Mouse (Mus musculus): Measurements from ENCODE around the gene Daglb. TPM values are rescaled to one million over a fixed set of nuclear protein-coding genes. Genes with fewer than 3 reads are reported as not detected.
A peak's percentile ranks its signal among the peaks of the same experiment; 100 is the strongest.

Gene Daglb
- not detected in 2 replicates for polyA plus RNA-seq (2012; ENCODE audit: insufficient read depth, insufficient read length, low replicate concordance, missing spikeins)

DNA sequence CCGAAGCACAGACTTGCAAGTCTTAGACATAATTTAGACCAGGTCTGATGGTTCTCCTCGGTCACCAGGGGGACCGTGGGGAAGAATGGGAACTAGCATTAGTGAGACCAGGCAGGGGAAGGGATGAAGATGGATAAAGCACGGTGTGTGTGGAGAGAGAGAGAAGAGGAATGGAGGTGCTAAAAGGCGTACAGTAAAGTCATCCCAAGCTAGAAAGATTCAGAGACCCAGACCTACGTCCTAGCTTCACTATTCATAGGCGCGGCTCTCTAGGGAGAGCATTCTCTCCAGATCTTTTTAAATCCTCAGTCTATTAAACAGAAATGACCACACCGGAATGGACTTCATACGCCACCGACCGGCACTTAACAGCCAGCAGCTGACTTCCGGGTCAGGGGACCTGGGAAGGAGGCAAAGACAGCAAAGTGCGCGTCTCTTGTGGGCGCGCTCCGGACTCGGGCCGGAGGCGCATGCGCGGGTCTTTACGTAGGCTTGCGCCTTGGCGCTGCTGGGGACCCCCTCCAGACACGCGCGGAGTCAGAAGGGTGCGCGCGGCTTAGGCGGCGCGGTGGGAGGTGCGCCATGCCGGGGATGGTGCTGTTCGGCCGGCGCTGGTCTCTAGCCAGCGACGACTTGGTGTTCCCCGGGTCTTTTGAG is at the start of gene Daglb:
Gene Daglb (plus strand): TSS at position 485 of the 657 bp plus-strand sequence.
- Histone ChIP-seq H3K27ac (ENCODE audit: insufficient read depth, low read depth, low read length) (peak within 1 kb of the TSS; percentile 90), H3K4me1 (ENCODE audit: control insufficient read depth, insufficient read depth, low read length) (peaks cover 7% of the 10 kb centered on the region), H3K4me3 (ENCODE audit: insufficient read depth, low read depth, low read length) (peak within 1 kb of the TSS; percentile 86)
- TF ChIP-seq CTCF (IDR thresholded peaks at IDR 0.05; ENCODE audit: insufficient read depth, low read depth, low read length) (no peak), POLR2A (IDR thresholded peaks at IDR 0.05; ENCODE audit: insufficient read depth, low read depth, low read length) (peak; percentile 98)
- WGBS: 1% methylated on average over 43 of the region's 43 CpGs

GRCm38 (mm10) chr5:143421484-143421883 is 42.9 kb upstream of the Daglb start:
- TF ChIP-seq POLR2A (IDR thresholded peaks at IDR 0.05; ENCODE audit: insufficient read depth, low read depth, low read length) (no peak), CTCF (IDR thresholded peaks at IDR 0.05; ENCODE audit: insufficient read depth, low read depth, low read length) (no peak)
- Histone ChIP-seq H3K27ac (ENCODE audit: insufficient read depth, low read depth, low read length) (no peak overlapping the region), H3K4me1 (ENCODE audit: control insufficient read depth, insufficient read depth, low read length) (no peaks in the 10 kb centered on the region), H3K4me3 (ENCODE audit: insufficient read depth, low read depth, low read length) (no peak overlapping the region)
- 87% methylated on average over 4 of the region's 4 CpGs for WGBS

DNA sequence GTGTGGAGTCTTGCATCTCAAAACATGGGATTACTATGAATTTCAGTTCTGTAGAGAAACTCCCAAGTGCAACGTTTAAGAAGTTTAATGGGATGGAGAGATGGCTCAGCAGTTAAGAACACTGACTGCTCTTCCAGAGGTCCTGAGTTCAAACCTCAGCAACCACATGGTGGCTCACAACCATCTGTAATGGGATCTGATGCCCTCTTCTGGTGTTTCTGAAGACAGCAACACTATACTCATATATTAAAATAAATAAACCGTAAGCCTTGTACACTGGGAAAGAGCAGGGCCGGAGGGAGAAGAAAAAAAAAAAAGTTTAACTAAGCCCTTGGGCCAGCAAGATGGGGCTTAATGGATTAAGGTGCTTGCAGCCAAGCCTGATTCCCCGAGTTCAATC is 41.4 kb upstream of the Daglb start:
- Histone ChIP-seq H3K4me3 (ENCODE audit: insufficient read depth, low read depth, low read length) (no peak overlapping the region), H3K27ac (ENCODE audit: insufficient read depth, low read depth, low read length) (no peak overlapping the region), H3K4me1 (ENCODE audit: control insufficient read depth, insufficient read depth, low read length) (no peaks in the 10 kb centered on the region)
- WGBS: 80% methylated on average over 4 of the region's 4 CpGs
- TF ChIP-seq POLR2A (IDR thresholded peaks at IDR 0.05; ENCODE audit: insufficient read depth, low read depth, low read length) (no peak), CTCF (IDR thresholded peaks at IDR 0.05; ENCODE audit: insufficient read depth, low read depth, low read length) (no peak)

DNA sequence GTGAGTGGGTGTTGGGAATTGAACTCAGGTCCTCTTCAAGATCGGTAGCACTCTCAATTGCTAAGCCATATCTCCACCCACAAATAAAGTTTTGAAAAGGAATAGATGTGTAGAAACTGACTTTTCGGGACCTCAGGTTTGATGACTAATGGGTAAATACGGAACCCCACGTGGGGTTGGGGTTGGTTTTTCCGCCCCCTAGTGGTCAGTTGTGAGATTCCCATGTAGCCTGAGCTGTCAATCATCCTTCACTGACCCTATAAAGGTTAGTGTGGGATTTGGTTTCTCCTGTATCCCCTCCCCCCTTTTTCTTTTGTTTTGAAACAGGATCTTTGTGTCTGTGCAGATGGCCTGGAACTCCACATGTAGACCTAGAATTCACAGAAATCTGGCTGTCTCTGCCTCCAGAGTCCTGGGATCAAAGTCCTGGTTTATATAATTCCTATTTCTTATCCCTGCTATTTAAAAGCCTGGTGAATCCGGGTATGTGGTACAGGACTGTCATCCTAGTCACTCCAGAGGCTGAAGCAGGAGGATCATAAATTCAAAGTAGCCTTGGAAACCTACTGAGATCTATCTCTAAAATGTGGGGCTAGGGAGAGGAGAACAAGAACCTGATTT is 40.4 kb upstream of the Daglb start:
- WGBS: 14% methylated on average over 6 of the region's 6 CpGs

DNA sequence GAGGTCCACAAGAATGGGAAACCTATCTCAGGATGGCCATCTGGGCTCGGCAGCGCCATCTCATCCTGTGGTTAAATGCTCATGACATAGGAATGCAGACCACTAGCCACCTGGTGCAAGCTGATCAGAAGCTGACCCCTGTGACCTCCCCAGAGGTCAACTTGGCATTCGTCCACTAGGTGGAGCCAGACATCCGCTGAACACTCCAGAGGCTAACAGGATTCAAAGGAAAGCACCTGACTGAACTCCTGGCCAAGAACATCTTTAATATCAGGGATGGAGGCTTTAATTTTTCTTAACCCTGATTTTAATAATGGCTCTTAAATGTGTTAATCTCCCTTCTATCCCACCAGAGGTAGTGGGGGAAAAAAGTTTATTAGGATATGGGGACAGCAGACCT is 30.0 kb upstream of the Daglb start:
- Histone ChIP-seq H3K4me3 (ENCODE audit: insufficient read depth, low read depth, low read length) (no peak overlapping the region), H3K27ac (ENCODE audit: insufficient read depth, low read depth, low read length) (no peak overlapping the region), H3K4me1 (ENCODE audit: control insufficient read depth, insufficient read depth, low read length) (no peaks in the 10 kb centered on the region)
- 16% methylated on average over 4 of the region's 4 CpGs for WGBS
- no peak for TF ChIP-seq POLR2A (IDR thresholded peaks at IDR 0.05; ENCODE audit: insufficient read depth, low read depth, low read length)
- peak; percentile 84 for TF ChIP-seq CTCF (IDR thresholded peaks at IDR 0.05; ENCODE audit: insufficient read depth, low read depth, low read length)

More for the DNA sequence above, 40.4 kb upstream of the Daglb start:
- no peak overlapping the region for H3K4me3 ChIP-seq (ENCODE audit: insufficient read depth, low read depth, low read length)
- TF ChIP-seq POLR2A (IDR thresholded peaks at IDR 0.05; ENCODE audit: insufficient read depth, low read depth, low read length) (no peak), CTCF (IDR thresholded peaks at IDR 0.05; ENCODE audit: insufficient read depth, low read depth, low read length) (no peak)
- no peak overlapping the region for H3K27ac ChIP-seq (ENCODE audit: insufficient read depth, low read depth, low read length)
- H3K4me1 ChIP-seq (ENCODE audit: control insufficient read depth, insufficient read depth, low read length): no peaks in the 10 kb centered on the region

- 79% methylated on average over 3 of the region's 3 CpGs for WGBS
- no peaks in the 10 kb centered on the region for H3K4me1 ChIP-seq (ENCODE audit: control insufficient read depth, insufficient read depth, low read length)
- no peak overlapping the region for H3K27ac ChIP-seq (ENCODE audit: insufficient read depth, low read depth, low read length)
- TF ChIP-seq POLR2A (IDR thresholded peaks at IDR 0.05; ENCODE audit: insufficient read depth, low read depth, low read length) (no peak), CTCF (IDR thresholded peaks at IDR 0.05; ENCODE audit: insufficient read depth, low read depth, low read length) (no peak)
- no peak overlapping the region for H3K4me3 ChIP-seq (ENCODE audit: insufficient read depth, low read depth, low read length)
Measured at GRCm38 (mm10) chr5:143441298-143441697, 23.1 kb upstream of the Daglb start.

DNA sequence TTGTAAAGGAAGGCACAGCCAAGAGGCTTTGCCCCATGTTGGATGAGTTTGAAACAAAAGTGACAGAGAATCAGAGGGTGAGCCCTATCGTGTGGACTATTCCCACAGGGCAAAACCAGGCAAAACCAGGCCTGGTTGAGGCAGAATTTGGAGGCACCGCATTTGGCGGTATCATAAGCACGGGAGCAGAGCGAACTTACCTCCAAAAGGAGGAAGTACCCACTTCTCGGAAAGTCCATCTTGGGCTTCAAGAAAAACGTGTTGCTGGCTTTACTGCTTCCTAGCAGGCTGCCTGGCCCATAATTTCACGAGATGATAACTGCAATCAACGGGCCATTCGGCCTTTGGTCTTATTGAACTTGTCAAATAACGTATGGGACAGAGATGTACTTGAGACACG is 22.6 kb upstream of the Daglb start:
- Histone ChIP-seq H3K4me3 (ENCODE audit: insufficient read depth, low read depth, low read length) (no peak overlapping the region), H3K4me1 (ENCODE audit: control insufficient read depth, insufficient read depth, low read length) (no peaks in the 10 kb centered on the region), H3K27ac (ENCODE audit: insufficient read depth, low read depth, low read length) (no peak overlapping the region)
- WGBS: 86% methylated on average over 12 of the region's 12 CpGs
- TF ChIP-seq POLR2A (IDR thresholded peaks at IDR 0.05; ENCODE audit: insufficient read depth, low read depth, low read length): no peak
- no peak for TF ChIP-seq CTCF (IDR thresholded peaks at IDR 0.05; ENCODE audit: insufficient read depth, low read depth, low read length)

GRCm38 (mm10) chr5:143463671-143464070 is 713 bp upstream of the Daglb start:
- 73% methylated on average over 11 of the region's 11 CpGs for WGBS
- Histone ChIP-seq H3K27ac (ENCODE audit: insufficient read depth, low read depth, low read length) (peak overlapping the region; percentile 90; the same call in 1 of the 2 replicates), H3K4me3 (ENCODE audit: insufficient read depth, low read depth, low read length) (peak overlapping the region; percentile 86), H3K4me1 (ENCODE audit: control insufficient read depth, insufficient read depth, low read length) (peaks cover 7% of the 10 kb centered on the region)
- TF ChIP-seq CTCF (IDR thresholded peaks at IDR 0.05; ENCODE audit: insufficient read depth, low read depth, low read length) (no peak), POLR2A (IDR thresholded peaks at IDR 0.05; ENCODE audit: insufficient read depth, low read depth, low read length) (no peak)

GRCm38 (mm10) chr5:143464757-143465118 is 354 bp downstream of the Daglb start:
- TF ChIP-seq POLR2A (IDR thresholded peaks at IDR 0.05; ENCODE audit: insufficient read depth, low read depth, low read length) (no peak), CTCF (IDR thresholded peaks at IDR 0.05; ENCODE audit: insufficient read depth, low read depth, low read length) (no peak)
- peak overlapping the region; percentile 86 for H3K4me3 ChIP-seq (ENCODE audit: insufficient read depth, low read depth, low read length)
- peak overlapping the region; percentile 49 for H3K27ac ChIP-seq (ENCODE audit: insufficient read depth, low read depth, low read length)
- peaks cover 7% of the 10 kb centered on the region for H3K4me1 ChIP-seq (ENCODE audit: control insufficient read depth, insufficient read depth, low read length)
- WGBS: under 1% methylated on average over 20 of the region's 20 CpGs
